Mouse (Mus musculus): ENCODE data around the gene Adar.

GRCm38 (mm10) chr3:89738509-89738908 lies 23.7 kb downstream of the Adar start:
- no peak for TF ChIP-seq CTCF (IDR thresholded peaks at IDR 0.05; ENCODE audit: borderline replicate concordance, insufficient read depth, low read length)
- TF ChIP-seq POLR2A (IDR thresholded peaks at IDR 0.05; ENCODE audit: low read depth, low read length): no peak

Measured in embryonic fibroblast, embryonic 13.5 days (primary cell).